Comparison of ENCODE assay signal across 7 mouse cellular contexts in genomic region chr2:105016192-105016966, GRCm38 (mm10). TPM values are rescaled to one million over a fixed set of nuclear protein-coding genes. Genes with fewer than 3 reads are reported as not detected.
DNase-seq lines count a peak whose midpoint lies in the region; ATAC-seq lines count a peak whose summit lies in the region.

No protein-coding gene starts in this region.

- no peaks in the 10 kb centered on the region for H3K27me3 ChIP-seq in megakaryocyte, embryonic 14.5 days (replicated peaks)
- H3K27me3 ChIP-seq in embryonic facial prominence, embryonic 11.5 days (ENCODE audit: control insufficient read depth, insufficient read depth, low read length), result no peaks in the 10 kb centered on the region
- no peaks in the 10 kb centered on the region for H3K27me3 ChIP-seq in neural tube, embryonic 13.5 days

- ATAC-seq in megakaryocyte, adult 5-6 weeks (ENCODE audit: poor library complexity, severe bottlenecking), result no peak; the same call in 1 of the 2 replicates
- ATAC-seq in embryonic facial prominence, embryonic 11.5 days (replicated peaks; ENCODE audit: insufficient number of reproducible peaks, low FRiP score, low TSS enrichment, low read depth), result peak; percentile 82; the same call in 1 of the 2 replicates
- peak; percentile 47 for ATAC-seq in inflammation-experienced regulatory T-cells, adult 6 months
- peak; percentile 88 for ATAC-seq in neural tube, embryonic 13.5 days (ENCODE audit: low read depth)

- DNase-seq in embryonic facial prominence, embryonic 11.5 days (ENCODE audit: low spot score), result peak; percentile 34
- DNase-seq in adrenal gland, postnatal 14 days, result no peak
- DNase-seq in frontal cortex, postnatal 36 days (ENCODE audit: low spot score in 2 of 2), result no peak

- H3K9ac ChIP-seq in embryonic facial prominence, embryonic 11.5 days (replicated peaks; ENCODE audit: low read length), result peak overlapping the region; percentile 91
- H3K9ac ChIP-seq in neural tube, embryonic 13.5 days, result peak overlapping the region; percentile 89

- H3K4me1 ChIP-seq in megakaryocyte, embryonic 14.5 days, result peaks cover 20% of the 10 kb centered on the region
- no peaks in the 10 kb centered on the region for H3K4me1 ChIP-seq in embryonic facial prominence, embryonic 11.5 days (ENCODE audit: control insufficient read depth, insufficient read depth, low read length)
- peaks cover 22% of the 10 kb centered on the region for H3K4me1 ChIP-seq in neural tube, embryonic 13.5 days (replicated peaks)

- 1% methylated on average over 43 of the region's 43 CpGs for WGBS in embryonic facial prominence, embryonic 11.5 days
- whole genome bisulfite sequencing in neural tube, embryonic 13.5 days, result under 1% methylated on average over 43 of the region's 43 CpGs

- peaks cover 30% of the 10 kb centered on the region for H3K36me3 ChIP-seq in megakaryocyte, embryonic 14.5 days (replicated peaks; ENCODE audit: low read length)
- no peaks in the 10 kb centered on the region for H3K36me3 ChIP-seq in embryonic facial prominence, embryonic 11.5 days (replicated peaks; ENCODE audit: control insufficient read depth, insufficient read depth, low read depth, low read length)
- peaks cover 23% of the 10 kb centered on the region for H3K36me3 ChIP-seq in neural tube, embryonic 13.5 days

- no peaks in the 10 kb centered on the region for H3K9me3 ChIP-seq in megakaryocyte, embryonic 14.5 days
- no peaks in the 10 kb centered on the region for H3K9me3 ChIP-seq in embryonic facial prominence, embryonic 11.5 days (replicated peaks; ENCODE audit: control insufficient read depth, low read length)
- H3K9me3 ChIP-seq in neural tube, embryonic 13.5 days, result no peaks in the 10 kb centered on the region

- H3K4me2 ChIP-seq in embryonic facial prominence, embryonic 11.5 days (ENCODE audit: low read depth, low read length), result peak overlapping the region; percentile 54
- H3K4me2 ChIP-seq in neural tube, embryonic 13.5 days, result peak overlapping the region; percentile 93

- peak overlapping the region; percentile 98 for H3K4me3 ChIP-seq in megakaryocyte, embryonic 14.5 days (replicated peaks)
- peak overlapping the region; percentile 84 for H3K4me3 ChIP-seq in embryonic facial prominence, embryonic 11.5 days (ENCODE audit: low read depth, low read length)
- peak overlapping the region; percentile 92 for H3K4me3 ChIP-seq in neural tube, embryonic 13.5 days

- H3K27ac ChIP-seq in embryonic facial prominence, embryonic 11.5 days (replicated peaks; ENCODE audit: low read depth, low read length), result no peak overlapping the region; the same call in 1 of the 2 replicates
- H3K27ac ChIP-seq in neural tube, embryonic 13.5 days (replicated peaks), result peak overlapping the region; percentile 85

RNA-seq across cellular contexts. Expression of gene Eif3m, which starts 0.5 kb away (rescaled TPM):
- 9.0 TPM in 1 of 2 replicates, not detected in the other for polyA plus RNA-seq in megakaryocyte, embryonic 14.5 days (2012; ENCODE audit: insufficient read depth, low replicate concordance)
- 267 and 274 TPM in 2 replicates for total RNA-seq in megakaryocyte, adult 5-6 weeks (2015)
- 165 and 245 TPM in 2 replicates for total RNA-seq in megakaryocyte, adult 5-6 weeks (2017)
- 342 and 351 TPM in 2 replicates for polyA plus RNA-seq in embryonic facial prominence, embryonic 11.5 days (2014; fragmentation: Nextera tagmentation; extraction: Ambion mirVana)
- 100 to 1,000 TPM; 375 to 422 (median 377) TPM for polyA plus RNA-seq in inflammation-experienced regulatory T-cells, adult 6 months (2017; shearing (Covaris generic))
- polyA plus RNA-seq in neural tube, embryonic 13.5 days (2015; fragmentation: Nextera tagmentation; extraction: Ambion mirVana), result 207 and 223 TPM in 2 replicates
- 149 and 161 TPM in 2 replicates for total RNA-seq in adrenal gland, postnatal 14 days (2021)

Comparison
In these comparisons a context has a peak if more than half of its experiments do, and no peak if none do; other contexts are left out.
1. RNA of gene Eif3m, which starts 0.5 kb away (polyA plus RNA-seq): 375 to 422 TPM in inflammation-experienced regulatory T-cells, adult 6 months, 342 to 351 TPM in embryonic facial prominence, embryonic 11.5 days and 207 to 223 TPM in neural tube, embryonic 13.5 days; 9.0 TPM in megakaryocyte, embryonic 14.5 days; every median in the first group is over 10 times any median in the second.
2. Peak in every context shown above with its lines, with median percentiles within 50 percentile points of each other: H3K4me3 ChIP-seq.